Mouse (Mus musculus): ENCODE results near the gene Olfr67. TPM values are rescaled to one million over a fixed set of nuclear protein-coding genes. Genes with fewer than 3 reads are reported as not detected.
"Not testable (repeated sequence)": the region's sequence is repeated elsewhere in the genome, so short reads cannot be mapped to it uniquely, and the experiment has no call there.

Gene Olfr67
- total RNA-seq, 2 experiments from 2014 or later, result not detected

GRCm38 (mm10) chr7:103767687-103768086 lies 23.9 kb downstream of the Olfr67 start:
- DNase-seq, result not testable (repeated sequence)

DNA sequence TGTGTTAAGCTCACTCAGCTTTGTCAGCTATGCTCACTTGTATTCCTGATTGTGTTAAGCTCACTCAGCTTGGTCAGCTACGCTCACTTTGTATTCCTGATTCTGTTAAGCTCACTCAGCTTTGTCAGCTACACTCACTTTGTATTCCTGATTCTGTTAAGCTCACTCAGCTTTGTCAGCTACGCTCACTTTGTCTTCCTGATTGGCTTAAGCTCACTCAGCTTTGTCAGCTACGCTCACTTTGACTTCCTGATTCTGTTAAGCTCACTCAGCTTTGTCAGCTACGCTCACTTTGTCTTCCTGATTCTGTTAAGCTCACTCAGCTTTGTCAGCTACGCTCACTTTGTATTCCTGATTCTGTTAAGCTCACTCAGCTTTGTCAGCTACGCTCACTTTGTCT lies 29.4 kb downstream of the Olfr67 start:
- DNase-seq, result not testable (repeated sequence)

DNA sequence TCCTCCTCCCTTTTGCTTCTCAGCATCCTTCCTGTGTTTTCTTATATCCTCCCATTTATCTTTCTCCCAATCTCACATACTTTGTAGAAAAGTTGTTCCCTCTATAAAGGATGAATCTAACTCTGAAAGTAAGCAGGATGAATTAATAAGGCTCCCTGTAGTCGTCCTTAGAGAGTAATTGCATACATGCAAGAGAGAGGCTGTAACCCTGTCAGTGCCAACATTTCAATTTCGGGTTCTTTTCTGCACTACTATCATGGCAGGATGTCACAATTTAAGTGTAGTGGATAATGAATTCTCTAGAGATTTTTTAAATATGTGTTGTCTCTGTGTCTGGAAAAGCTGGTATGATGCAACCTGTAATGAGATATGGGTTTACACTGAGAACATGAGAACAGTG lies 34.4 kb downstream of the Olfr67 start, which contains the start of gene Olfr630:
Gene Olfr630, minus strand, starts transcription at position 101 of the 400 bp plus-strand sequence.
- no peak for DNase-seq

GRCm38 (mm10) chr7:103744843-103745242 lies 46.8 kb downstream of the Olfr67 start, which contains the start of gene Olfr629:
Gene Olfr629 (minus strand): TSS chr7:103744943.
- DNase-seq, result no peak

Other genes starting within 250 kb of the Olfr67 start
- not detected for gene Olfr612, start 249.1 kb downstream of the Olfr67 start, total RNA-seq (2021)
- not detected for gene Olfr613, start 243.7 kb downstream of the Olfr67 start, total RNA-seq (2021)
- not detected for gene Olfr615, start 235.7 kb downstream of the Olfr67 start, total RNA-seq (2021)
- gene Olfr616, start 222.7 kb downstream of the Olfr67 start, total RNA-seq (2021), result not detected
- gene Olfr617, start 218.8 kb downstream of the Olfr67 start, total RNA-seq (2021), result not detected
- gene Olfr618, start 201.7 kb downstream of the Olfr67 start, total RNA-seq (2021), result not detected
- gene Olfr619, start 191.2 kb downstream of the Olfr67 start, total RNA-seq (2021), result not detected
- gene Olfr620, start 179.3 kb downstream of the Olfr67 start, total RNA-seq (2021), result not detected
- gene Olfr622, start 149.1 kb downstream of the Olfr67 start, total RNA-seq (2021), result not detected
- gene Olfr623, start 128.1 kb downstream of the Olfr67 start, total RNA-seq (2021), result not detected
- not detected for gene Olfr624, start 120.6 kb downstream of the Olfr67 start, total RNA-seq (2021)
- not detected for gene Olfr625-ps1, start 109.1 kb downstream of the Olfr67 start, total RNA-seq (2021)
- not detected for gene Olfr243, start 77.2 kb downstream of the Olfr67 start, total RNA-seq (2021)
- not detected for gene Olfr628, start 61.4 kb downstream of the Olfr67 start, total RNA-seq (2021)
- not detected for gene Olfr629, start 46.9 kb downstream of the Olfr67 start, total RNA-seq (2021)
- not detected for gene Olfr630, start 34.5 kb downstream of the Olfr67 start, total RNA-seq (2021)
- gene Olfr69, start 20.2 kb downstream of the Olfr67 start, total RNA-seq (2021), result not detected
- gene Olfr68, start 12.1 kb downstream of the Olfr67 start, total RNA-seq (2021), result not detected
- gene Hbb-bt, start 22.2 kb upstream of the Olfr67 start, total RNA-seq (2021), result 10 to 100 TPM; 35.4 to 54.6 TPM
- gene Hbb-bs, start 36.3 kb upstream of the Olfr67 start, total RNA-seq (2021), result 100 to 1,000 TPM; 247 to 439 TPM
- not detected for gene Hbb-bh2, start 48.7 kb upstream of the Olfr67 start, total RNA-seq (2021)
- not detected for gene Hbb-bh1, start 51.3 kb upstream of the Olfr67 start, total RNA-seq (2021)
- gene Hbb-y, start 61.4 kb upstream of the Olfr67 start, total RNA-seq (2021), result not detected
- not detected for gene Olfr66, start 94.4 kb upstream of the Olfr67 start, total RNA-seq (2021)
- not detected for gene Olfr64, start 102.7 kb upstream of the Olfr67 start, total RNA-seq (2021)
- not detected for gene Olfr65, start 111.7 kb upstream of the Olfr67 start, total RNA-seq (2021)
- gene Olfr631, start 137.0 kb upstream of the Olfr67 start, total RNA-seq (2021), result not detected
- gene Olfr632, start 142.5 kb upstream of the Olfr67 start, total RNA-seq (2021), result not detected
- not detected for gene Olfr633, start 152.6 kb upstream of the Olfr67 start, total RNA-seq (2021)
- gene Olfr635, start 179.3 kb upstream of the Olfr67 start, total RNA-seq (2021), result under 1 TPM; 0.10 to 0.13 TPM
- not detected for gene Olfr638, start 206.9 kb upstream of the Olfr67 start, total RNA-seq (2021)
- under 1 TPM; 0.08 to 0.17 TPM for gene Olfr639, start 225.5 kb upstream of the Olfr67 start, total RNA-seq (2021)
- not detected for gene Olfr640, start 233.8 kb upstream of the Olfr67 start, total RNA-seq (2021)
- gene Olfr641, start 243.6 kb upstream of the Olfr67 start, total RNA-seq (2021), result not detected

Measured in layer of hippocampus, postnatal 36 days (tissue).